In the genomic region with DNA sequence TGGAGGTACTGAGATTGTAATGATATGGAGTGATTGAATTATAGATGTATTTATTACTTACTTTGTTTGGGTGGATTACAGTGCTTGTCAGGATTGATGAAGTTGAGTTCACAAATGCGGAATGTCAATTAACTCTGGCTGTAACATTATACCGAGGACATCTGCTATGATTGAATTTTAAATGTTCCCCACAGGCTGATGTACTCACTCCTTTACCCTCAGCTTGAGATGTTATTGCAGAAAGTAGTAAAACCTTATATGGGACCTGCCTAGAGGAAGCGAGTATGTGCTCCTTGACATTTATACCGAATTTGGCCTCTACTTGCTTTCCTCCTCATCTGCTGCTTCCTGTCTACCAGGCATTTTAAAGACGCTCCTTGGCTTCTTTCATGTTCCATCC, we compare ENCODE assay signal across 17 mouse cellular contexts.
"Had no signal": no experiment of that assay in that cellular context is flagged by ENCODE, and none has a peak within 500 bp of the region (broad histone marks: within the 10 kb centered on the region; RNA-seq: fewer than 3 reads in every experiment).

No protein-coding gene starts in this region.

- H3K36me3 ChIP-seq: limb, embryonic 12.5 days; liver, embryonic 13.5 days; midbrain, embryonic 10.5 days; neural tube, embryonic 15.5 days had no signal

- ATAC-seq: liver, postnatal 0 days; lung, postnatal 0 days had no signal

- H3K27me3 ChIP-seq: limb, embryonic 12.5 days; liver, embryonic 13.5 days; neural tube, embryonic 15.5 days had no signal

- H3K4me1 ChIP-seq: liver, embryonic 13.5 days; midbrain, embryonic 10.5 days; neural tube, embryonic 15.5 days had no signal

- DNase-seq: kidney, adult 8-10 months; kidney, postnatal 36 days; liver; liver, embryonic 13.5 days; liver, postnatal 0 days; lung, postnatal 36 days; midbrain, embryonic 14.5 days; right cerebral cortex, adult 18-20 months; right cerebral cortex, postnatal 25 days; thymus, adult 18-20 months; thymus, postnatal 14 days had no signal

- H3K4me2 ChIP-seq: limb, embryonic 12.5 days; liver, embryonic 13.5 days; neural tube, embryonic 15.5 days had no signal

- H3K27ac ChIP-seq: layer of hippocampus, adult 2 months; limb, embryonic 12.5 days; liver, embryonic 13.5 days; midbrain, embryonic 10.5 days; neural tube, embryonic 15.5 days had no signal

- H3K4me3 ChIP-seq: layer of hippocampus, adult 2 months; limb, embryonic 12.5 days; liver, embryonic 13.5 days; midbrain, embryonic 10.5 days; myocyte; neural tube, embryonic 15.5 days had no signal

- H3K9ac ChIP-seq: limb, embryonic 12.5 days; liver, embryonic 13.5 days; liver, postnatal 0 days; neural tube, embryonic 15.5 days had no signal

- H3K9me3 ChIP-seq: limb, embryonic 12.5 days; liver, embryonic 13.5 days; midbrain, embryonic 10.5 days; neural tube, embryonic 15.5 days had no signal
